Mouse (Mus musculus): ENCODE results near the gene Ints1. TPM values are rescaled to one million over a fixed set of nuclear protein-coding genes. Genes with fewer than 3 reads are reported as not detected.

Gene Ints1
- polyA plus RNA-seq, 1 experiment from 2014 or later = 34.3 TPM

GRCm38 (mm10) chr5:139726186-139726585, 49.3 kb downstream of the Ints1 start:
- Histone ChIP-seq H3K4me3 (no peak overlapping the region), H3K27me3 (replicated peaks) (no peaks in the 10 kb centered on the region), H3K4me1 (peaks cover 15% of the 10 kb centered on the region), H3K9me3 (no peaks in the 10 kb centered on the region), H3K36me3 (replicated peaks) (no peaks in the 10 kb centered on the region), H3K4me2 (no peak overlapping the region), H3K27ac (no peak overlapping the region), H3K9ac (no peak overlapping the region)
- 87% methylated on average over 3 of the region's 3 CpGs for WGBS
- ATAC-seq (replicated peaks) = no peak

GRCm38 (mm10) chr5:139724336-139725116, 50.9 kb downstream of the Ints1 start:
- Histone ChIP-seq H3K27ac (no peak overlapping the region), H3K4me3 (no peak overlapping the region), H3K27me3 (replicated peaks) (no peaks in the 10 kb centered on the region), H3K4me1 (0 out of 2 replicates have a peak, but pooled peaks cover 4% of the 10 kb centered on the region), H3K4me2 (no peak overlapping the region), H3K36me3 (replicated peaks) (no peaks in the 10 kb centered on the region), H3K9ac (no peak overlapping the region), H3K9me3 (no peaks in the 10 kb centered on the region)
- no peak for ATAC-seq (replicated peaks)
- WGBS = 62% methylated on average over 10 of the region's 10 CpGs

- Histone ChIP-seq H3K36me3 (replicated peaks) (no peaks in the 10 kb centered on the region), H3K4me1 (0 out of 2 replicates have a peak, but pooled peaks cover 4% of the 10 kb centered on the region), H3K4me3 (no peak overlapping the region), H3K27me3 (replicated peaks) (no peaks in the 10 kb centered on the region), H3K9me3 (no peaks in the 10 kb centered on the region), H3K27ac (no peak overlapping the region), H3K4me2 (no peak overlapping the region), H3K9ac (no peak overlapping the region)
- WGBS = 79% methylated on average over 9 of the region's 9 CpGs
- ATAC-seq (replicated peaks) = no peak
Measured at GRCm38 (mm10) chr5:139723113-139723512, 52.4 kb downstream of the Ints1 start.

DNA sequence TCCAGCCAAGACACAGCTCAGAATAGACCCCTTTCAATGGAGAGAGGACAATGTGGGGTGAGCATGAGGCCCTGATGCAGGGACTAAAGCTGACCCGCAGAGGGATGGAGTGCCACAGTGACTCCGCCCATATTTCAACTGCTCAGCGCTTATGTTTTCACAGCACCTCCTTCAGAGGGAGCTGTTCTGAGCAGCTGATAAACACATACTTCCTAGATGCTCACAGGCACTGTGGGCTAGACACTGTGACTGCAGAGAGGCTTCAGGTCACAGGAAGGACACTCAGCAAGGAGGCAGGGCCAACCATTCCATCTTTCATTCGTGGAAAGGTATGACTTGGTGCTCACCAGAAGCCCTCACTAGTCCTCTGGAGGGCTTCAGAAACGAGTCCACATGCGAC, 52.8 kb downstream of the Ints1 start:
- ATAC-seq (replicated peaks) = no peak
- no peak overlapping the region for H3K9ac ChIP-seq

GRCm38 (mm10) chr5:139718949-139719348, 56.5 kb downstream of the Ints1 start:
- Histone ChIP-seq H3K36me3 (replicated peaks) (no peaks in the 10 kb centered on the region), H3K27me3 (replicated peaks) (no peaks in the 10 kb centered on the region), H3K4me3 (no peak overlapping the region), H3K27ac (no peak overlapping the region), H3K4me1 (no peaks in the 10 kb centered on the region), H3K4me2 (no peak overlapping the region), H3K9ac (no peak overlapping the region), H3K9me3 (no peaks in the 10 kb centered on the region)
- ATAC-seq (replicated peaks) = 0 out of 2 replicates have a peak, but pooled peaks have one; percentile 45
- WGBS = 72% methylated on average over 6 of the region's 7 CpGs

More for the DNA sequence above, 52.8 kb downstream of the Ints1 start:
- H3K36me3 ChIP-seq (replicated peaks) = no peaks in the 10 kb centered on the region
- H3K27me3 ChIP-seq (replicated peaks) = no peaks in the 10 kb centered on the region
- no peak overlapping the region for H3K27ac ChIP-seq
- no peaks in the 10 kb centered on the region for H3K9me3 ChIP-seq
- 75% methylated on average over 6 of the region's 6 CpGs for WGBS
- H3K4me3 ChIP-seq = no peak overlapping the region
- 0 out of 2 replicates have a peak, but pooled peaks cover 4% of the 10 kb centered on the region for H3K4me1 ChIP-seq
- H3K4me2 ChIP-seq = no peak overlapping the region

DNA sequence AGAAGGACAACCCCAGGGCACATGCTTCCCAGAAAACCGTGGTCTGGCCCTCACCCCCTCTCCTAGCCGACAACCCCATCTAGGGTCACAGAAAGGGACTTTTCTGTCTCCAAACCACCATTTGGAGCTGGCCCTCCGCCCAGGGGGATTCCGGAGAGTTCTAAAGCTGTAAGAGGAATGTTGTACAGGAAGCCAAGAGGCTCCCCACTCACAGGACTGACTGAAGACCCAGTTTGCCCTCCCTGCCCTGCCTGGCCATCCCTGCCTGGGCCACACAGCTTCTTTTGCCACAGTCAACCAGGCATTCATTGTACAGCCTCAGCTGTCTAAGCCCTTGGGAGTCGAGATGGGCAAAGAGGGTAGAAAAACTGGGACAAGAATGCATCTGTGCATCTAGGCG, 56.9 kb downstream of the Ints1 start:
- Histone ChIP-seq H3K9me3 (no peaks in the 10 kb centered on the region), H3K27me3 (replicated peaks) (no peaks in the 10 kb centered on the region), H3K27ac (no peak overlapping the region), H3K9ac (no peak overlapping the region), H3K36me3 (replicated peaks) (no peaks in the 10 kb centered on the region), H3K4me2 (no peak overlapping the region), H3K4me1 (no peaks in the 10 kb centered on the region), H3K4me3 (no peak overlapping the region)
- ATAC-seq (replicated peaks) = no peak
- 53% methylated on average over 6 of the region's 6 CpGs for WGBS

DNA sequence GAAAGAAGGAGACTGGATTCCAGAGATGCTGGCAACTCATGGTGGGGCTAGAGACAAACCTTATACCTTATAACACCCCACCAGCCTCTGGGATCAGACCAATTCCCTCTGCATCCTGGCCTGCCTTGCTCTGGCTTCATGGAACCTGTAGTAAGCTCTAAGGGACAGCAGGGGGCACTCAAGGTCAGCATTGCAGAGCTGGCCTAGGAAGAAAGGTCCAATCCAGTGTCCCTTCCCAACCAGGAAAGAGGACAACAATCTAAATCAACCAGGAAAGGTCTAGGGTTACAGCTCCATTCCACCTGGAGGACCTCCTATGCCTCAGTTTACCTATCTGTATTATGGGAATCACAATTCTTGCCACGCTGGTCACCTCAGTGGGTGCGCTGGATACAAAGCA, 57.8 kb downstream of the Ints1 start:
- H3K27me3 ChIP-seq (replicated peaks) = no peaks in the 10 kb centered on the region
- 98% methylated on average over 2 of the region's 2 CpGs for whole genome bisulfite sequencing
- H3K27ac ChIP-seq = no peak overlapping the region

GRCm38 (mm10) chr5:139706496-139706895, 69.0 kb downstream of the Ints1 start:
- H3K27ac ChIP-seq = no peak overlapping the region
- no peak overlapping the region for H3K4me3 ChIP-seq
- no peak overlapping the region for H3K4me2 ChIP-seq
- no peak overlapping the region for H3K9ac ChIP-seq
- no peaks in the 10 kb centered on the region for H3K9me3 ChIP-seq
- H3K36me3 ChIP-seq (replicated peaks) = peaks cover 5% of the 10 kb centered on the region
- 91% methylated on average over 10 of the region's 10 CpGs for WGBS
- H3K4me1 ChIP-seq = no peaks in the 10 kb centered on the region
- no peaks in the 10 kb centered on the region for H3K27me3 ChIP-seq (replicated peaks)
- no peak for ATAC-seq (replicated peaks)

More for the DNA sequence above, 57.8 kb downstream of the Ints1 start:
- Histone ChIP-seq H3K4me3 (no peak overlapping the region), H3K36me3 (replicated peaks) (no peaks in the 10 kb centered on the region), H3K4me2 (no peak overlapping the region), H3K4me1 (no peaks in the 10 kb centered on the region), H3K9ac (no peak overlapping the region), H3K9me3 (no peaks in the 10 kb centered on the region)
- no peak for ATAC-seq (replicated peaks)

DNA sequence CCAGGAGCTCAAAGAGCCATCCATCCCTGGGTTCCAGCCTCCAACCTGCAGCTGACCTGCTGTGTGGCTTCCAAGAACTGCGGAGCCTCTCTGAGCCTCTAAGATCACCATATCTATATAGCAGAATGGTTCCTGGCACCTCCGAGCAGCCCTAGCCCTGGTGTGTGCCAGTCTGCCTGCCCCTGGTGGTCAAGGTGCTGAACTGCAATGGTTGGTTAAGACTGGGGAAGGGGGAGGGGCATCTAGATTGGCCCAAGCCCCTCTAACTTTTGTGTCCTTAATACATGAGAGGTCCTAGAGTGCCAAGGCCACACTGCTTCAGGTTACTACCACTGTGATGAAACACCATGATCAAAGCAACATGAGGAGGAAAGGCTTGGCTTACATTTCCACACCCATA, 72.6 kb downstream of the Ints1 start:
- 59% methylated on average over 2 of the region's 2 CpGs for WGBS
- Histone ChIP-seq H3K9me3 (no peaks in the 10 kb centered on the region), H3K9ac (no peak overlapping the region), H3K27ac (no peak overlapping the region), H3K4me2 (no peak overlapping the region), H3K27me3 (replicated peaks) (no peaks in the 10 kb centered on the region), H3K36me3 (replicated peaks) (peaks cover 5% of the 10 kb centered on the region; the same call in 1 of the 2 replicates), H3K4me1 (no peaks in the 10 kb centered on the region), H3K4me3 (no peak overlapping the region)
- ATAC-seq (replicated peaks) = no peak

- Histone ChIP-seq H3K4me1 (no peaks in the 10 kb centered on the region), H3K36me3 (replicated peaks) (peaks cover 5% of the 10 kb centered on the region; the same call in 1 of the 2 replicates), H3K4me3 (no peak overlapping the region), H3K4me2 (no peak overlapping the region), H3K27ac (no peak overlapping the region), H3K9ac (no peak overlapping the region), H3K27me3 (replicated peaks) (no peaks in the 10 kb centered on the region), H3K9me3 (no peaks in the 10 kb centered on the region)
- WGBS = 84% methylated on average over 10 of the region's 10 CpGs
- no peak for ATAC-seq (replicated peaks)
Measured at GRCm38 (mm10) chr5:139702236-139702635, 73.2 kb downstream of the Ints1 start.

Small RNA genes lying within 50 kb of the gene (microRNA-seq; reads per million reads assigned to microRNA genes)
- not detected for gene Mir7037

Other genes with a start within 250 kb of the Ints1 start
- gene Uncx, start 232.2 kb downstream of the Ints1 start, polyA plus RNA-seq (2015; fragmentation: Nextera tagmentation; extraction: Ambion mirVana) = 43.5 and 48.8 TPM in 2 replicates
- 12.2 and 14.0 TPM in 2 replicates for gene Micall2, start 39.3 kb downstream of the Ints1 start, polyA plus RNA-seq (2015; fragmentation: Nextera tagmentation; extraction: Ambion mirVana)
- 18.2 and 18.8 TPM in 2 replicates for gene Mafk, start 15.8 kb upstream of the Ints1 start, polyA plus RNA-seq (2015; fragmentation: Nextera tagmentation; extraction: Ambion mirVana)
- gene Tmem184a, start 44.2 kb upstream of the Ints1 start, polyA plus RNA-seq (2015; fragmentation: Nextera tagmentation; extraction: Ambion mirVana) = 0.14 and 0.30 TPM in 2 replicates
- not detected in 2 replicates for gene Gm26938, start 50.7 kb upstream of the Ints1 start, polyA plus RNA-seq (2015; fragmentation: Nextera tagmentation; extraction: Ambion mirVana)
- 74.0 and 78.2 TPM in 2 replicates for gene Psmg3, start 51.2 kb upstream of the Ints1 start, polyA plus RNA-seq (2015; fragmentation: Nextera tagmentation; extraction: Ambion mirVana)
- gene Elfn1, start 132.3 kb upstream of the Ints1 start, polyA plus RNA-seq (2015; fragmentation: Nextera tagmentation; extraction: Ambion mirVana) = 2.7 and 4.3 TPM in 2 replicates